Mouse (Mus musculus) CH12.LX (cell line): ENCODE data around the gene Epsti1. TPM values are rescaled to one million over a fixed set of nuclear protein-coding genes. Genes with fewer than 3 reads are reported as not detected.

ENCODE experiments used
- DNase-seq: peaks from one replicate; pipeline ENCODE4 v3.0.0-alpha.2; 2013; ENCODE audit errors: extremely low read depth
- H3K27ac ChIP-seq: 2 replicates; pipeline ENCODE4 v1.5.1; 2012; ENCODE audit warnings: low read depth, mild to moderate bottlenecking, control low read depth, moderate library complexity; ENCODE audit not compliant: insufficient read depth
- H3K27me3 ChIP-seq: replicated peaks from 2 replicates; pipeline ENCODE3; 2012; ENCODE audit warnings: inconsistent platforms
- H3K36me3 ChIP-seq, 2 experiments: replicated peaks in 1 of 2; 2 replicates each; pipeline versions ENCODE3 to v1.6.1; 2012; ENCODE audit warnings: inconsistent platforms in 1 of 2, low read length in 1 of 2, mild to moderate bottlenecking in 1 of 2, mixed read lengths in 1 of 2, moderate library complexity in 1 of 2; ENCODE audit not compliant: control insufficient read depth in 1 of 2, insufficient read depth in 1 of 2
- H3K4me1 ChIP-seq, 2 experiments: 2 replicates each; pipeline ENCODE4 v1.6.1; 2012; ENCODE audit warnings: inconsistent platforms in 1 of 2, moderate library complexity in 1 of 2; ENCODE audit not compliant: insufficient read depth in 2 of 2, control insufficient read depth in 1 of 2
- H3K4me2 ChIP-seq: 2 replicates; pipeline ENCODE4 v1.6.1; 2012; ENCODE audit warnings: low read depth, mild to moderate bottlenecking, control low read depth; ENCODE audit not compliant: poor library complexity, insufficient read depth, severe bottlenecking
- H3K4me3 ChIP-seq, 3 experiments: fragments of 150-350 bp in 1 of 3; sonication (generic) in 1 of 3; replicated peaks in 1 of 3; 2 replicates each; pipeline versions ENCODE3 to v1.5.1; 2011 to 2012; ENCODE audit warnings: low read depth in 2 of 3, low read length in 2 of 3, mild to moderate bottlenecking in 2 of 3, moderate library complexity in 2 of 3, control low read depth in 1 of 3, improper control_type of control experiment in 1 of 3, inconsistent platforms in 1 of 3, mixed read lengths in 1 of 3; ENCODE audit not compliant: poor library complexity in 1 of 3
- H3K79me2 ChIP-seq: replicated peaks from 2 replicates; pipeline ENCODE4 v1.6.1; 2012; ENCODE audit warnings: mild to moderate bottlenecking, moderate library complexity; ENCODE audit not compliant: control insufficient read depth, poor library complexity, insufficient read depth, severe bottlenecking; ENCODE audit errors: extremely low read depth
- H3K9ac ChIP-seq: 2 replicates; pipeline ENCODE4 v1.6.1; 2012; ENCODE audit warnings: low read depth, mild to moderate bottlenecking, control low read depth, moderate library complexity; ENCODE audit not compliant: insufficient read depth
- H3K9me3 ChIP-seq: replicated peaks from 2 replicates; pipeline ENCODE3; 2012; ENCODE audit warnings: low read length, inconsistent platforms, mixed read lengths
- BHLHE40 ChIP-seq: IDR thresholded peaks from 2 replicates; pipeline ENCODE4 v1.6.1; 2011; ENCODE audit warnings: mild to moderate bottlenecking, low read depth, low read length, improper control_type of control experiment
- CHD1 ChIP-seq: IDR thresholded peaks from 2 replicates; pipeline ENCODE4 v1.6.1; 2012; ENCODE audit warnings: low read depth, low read length, improper control_type of control experiment, inconsistent platforms
- CTCF ChIP-seq, 2 experiments: IDR thresholded peaks in 1 of 2; conservative IDR thresholded peaks in 1 of 2; 2 replicates each; pipeline ENCODE4 v1.5.1; 2011 to 2012; ENCODE audit warnings: low read depth in 2 of 2, low read length in 2 of 2, improper control_type of control experiment in 1 of 2, inconsistent platforms in 1 of 2, mild to moderate bottlenecking in 1 of 2, moderate library complexity in 1 of 2
- E2F4 ChIP-seq: IDR thresholded peaks from 2 replicates; pipeline ENCODE4 v1.6.1; 2011; ENCODE audit warnings: low read depth, low read length, improper control_type of control experiment; ENCODE audit not compliant: insufficient replicate concordance
- EP300 ChIP-seq: IDR thresholded peaks from 2 replicates; pipeline ENCODE4 v1.6.1; 2011; ENCODE audit warnings: low read length, improper control_type of control experiment
- ETS1 ChIP-seq: conservative IDR thresholded peaks from 2 replicates; pipeline ENCODE4 v1.6.1; 2012; ENCODE audit warnings: low read depth, mild to moderate bottlenecking, inconsistent platforms, low read length, improper control_type of control experiment, moderate library complexity
- HCFC1 ChIP-seq: IDR thresholded peaks from 2 replicates; pipeline ENCODE4 v1.6.1; 2012; ENCODE audit warnings: low read depth, mild to moderate bottlenecking, inconsistent platforms, low read length, improper control_type of control experiment
- IRF4 ChIP-seq: IDR thresholded peaks from 2 replicates; pipeline ENCODE4 v1.6.1; 2014; ENCODE audit warnings: low read depth, mild to moderate bottlenecking, inconsistent platforms, low read length, improper control_type of control experiment
- JUND ChIP-seq: conservative IDR thresholded peaks from 2 replicates; pipeline ENCODE4 v1.6.1; 2011; ENCODE audit warnings: low read depth, low read length, improper control_type of control experiment
- KAT2A ChIP-seq: IDR thresholded peaks from 2 replicates; pipeline ENCODE4 v1.6.1; 2012; ENCODE audit warnings: low read length, improper control_type of control experiment, inconsistent platforms; ENCODE audit not compliant: insufficient replicate concordance
- MAFK ChIP-seq: IDR thresholded peaks from 2 replicates; pipeline ENCODE4 v1.6.1; 2011; ENCODE audit warnings: low read length, improper control_type of control experiment; ENCODE audit not compliant: insufficient replicate concordance
- MXI1 ChIP-seq: IDR thresholded peaks from 2 replicates; pipeline ENCODE4 v1.6.1; 2011; ENCODE audit warnings: mild to moderate bottlenecking, low read depth, low read length, improper control_type of control experiment
- NELFE ChIP-seq: IDR thresholded peaks from 2 replicates; pipeline ENCODE4 v1.6.1; 2011; ENCODE audit warnings: low read depth, low read length, improper control_type of control experiment
- POLR2A ChIP-seq: IDR thresholded peaks from 2 replicates; pipeline ENCODE4 v1.6.1; 2011; ENCODE audit warnings: low read depth, mild to moderate bottlenecking, improper control_type of control experiment, low read length
- POLR2AphosphoS2 ChIP-seq: IDR thresholded peaks from 2 replicates; pipeline ENCODE4 v1.6.1; 2011; ENCODE audit warnings: low read depth, low read length, improper control_type of control experiment
- RAD21 ChIP-seq: IDR thresholded peaks from 2 replicates; pipeline ENCODE4 v1.6.1; 2011; ENCODE audit warnings: low read depth, mild to moderate bottlenecking, low read length, improper control_type of control experiment, moderate library complexity
- RCOR1 ChIP-seq: conservative IDR thresholded peaks from 2 replicates; pipeline ENCODE4 v1.6.1; 2012; ENCODE audit warnings: low read depth, mild to moderate bottlenecking, inconsistent platforms, low read length, improper control_type of control experiment
- SMC3 ChIP-seq: IDR thresholded peaks from 2 replicates; pipeline ENCODE4 v1.6.1; 2011; ENCODE audit warnings: low read depth, low read length, improper control_type of control experiment
- TBP ChIP-seq: conservative IDR thresholded peaks from 2 replicates; pipeline ENCODE4 v1.6.1; 2011; ENCODE audit warnings: low read depth, low read length, improper control_type of control experiment
- USF2 ChIP-seq: conservative IDR thresholded peaks from 2 replicates; pipeline ENCODE4 v1.6.1; 2011; ENCODE audit warnings: low read depth, low read length, improper control_type of control experiment
- ZKSCAN1 ChIP-seq: IDR thresholded peaks from 2 replicates; pipeline ENCODE4 v1.6.1; 2012; ENCODE audit warnings: low read depth, inconsistent platforms, low read length, improper control_type of control experiment, borderline replicate concordance
- ZNF384 ChIP-seq: IDR thresholded peaks from 2 replicates; pipeline ENCODE4 v1.6.1; 2012; ENCODE audit warnings: low read depth, low read length, improper control_type of control experiment, inconsistent platforms
- dilution Hi-C: fragments of 300-500 bp; cut with MboI; formaldehyde crosslinking; loops from 2 replicates; pipeline ENCODE4 v1.14.3; 2020; ENCODE audit warnings: low sequenced_read_pairs; ENCODE audit not compliant: extremely low pct_unique_long_range_greater_than_20kb, extremely low pct_ligation_motif_present
- in situ Hi-C: fragments of 300-500 bp; cut with MboI; formaldehyde crosslinking; loops from 3 replicates; pipeline ENCODE4 v1.14.3; 2019; ENCODE audit warnings: low sequenced_read_pairs, low pct_ligation_motif_present, low pct_unique_long_range_greater_than_20kb, mixed read lengths
- polyA plus RNA-seq: library from polyadenylated mRNA; unstranded; fragments of >175 nt; gene quantifications from 2 replicates; pipeline ENCODE4 v1.2.1, GENCODE M21; 2012; ENCODE audit warnings: low read depth; ENCODE audit not compliant: insufficient read length
- total RNA-seq, 2 experiments: library from RNA; depleted of rRNA; stranded (reverse); fragments of 300-350 nt in 1 of 2; fragments of >200 nt in 1 of 2; gene quantifications; 2 replicates each; pipeline ENCODE4 v1.2.3; 2012 to 2014

Epsti1 gene
- total and polyA plus RNA-seq, 3 experiments = 0.59 to 2.2 (median 2.2) TPM

- Histone ChIP-seq H3K4me3 (no peak overlapping the region), H3K27me3 (no peaks in the 10 kb centered on the region), H3K79me2 (no peaks in the 10 kb centered on the region), H3K9ac (no peak overlapping the region), H3K36me3 (no peaks in the 10 kb centered on the region), H3K4me1 (peaks cover 2 to 3% of the 10 kb centered on the region in 2 experiments; a peak in 2 of 4 replicates), H3K9me3 (no peaks in the 10 kb centered on the region), H3K4me2 (no peak overlapping the region), H3K27ac (no peak overlapping the region)
- TF ChIP-seq SMC3 = peak; percentile 39
- TF ChIP-seq USF2 = no peak
- TF ChIP-seq ETS1 = no peak
- TF ChIP-seq MXI1 = no peak
- peak; percentile 25 for TF ChIP-seq RAD21
- TF ChIP-seq CTCF (conservative IDR thresholded peaks at IDR 0.05 in 1 of 2, IDR thresholded peaks at IDR 0.05 in 1 of 2; ENCODE audit: low read depth in 2 of 2, low read length in 2 of 2) = peak; percentile 12 to 53; a peak in 3 of 4 replicates
- no peak for TF ChIP-seq TBP
- dilution Hi-C loops (no loop called here), in situ Hi-C loops (no loop called here)
- peak; percentile 24 for DNase-seq
Observed at GRCm38 (mm10) chr14:77941105-77941504, 37.1 kb downstream of the Epsti1 start.

GRCm38 (mm10) chr14:77942235-77942634 lies 38.2 kb downstream of the Epsti1 start:
- no peak for DNase-seq
- H3K4me2 ChIP-seq = no peak overlapping the region
- no peaks in the 10 kb centered on the region for H3K27me3 ChIP-seq
- no peaks in the 10 kb centered on the region for H3K9me3 ChIP-seq
- in situ Hi-C loops (no loop called here), dilution Hi-C loops (no loop called here)
- no peaks in the 10 kb centered on the region for H3K79me2 ChIP-seq
- H3K4me3 ChIP-seq = no peak overlapping the region
- no peaks in the 10 kb centered on the region for H3K36me3 ChIP-seq
- H3K4me1 ChIP-seq = peaks cover 2 to 3% of the 10 kb centered on the region in 2 experiments; a peak in 1 of 4 replicates
- no peak for TF ChIP-seq POLR2A
- no peak for TF ChIP-seq CHD1
- no peak for TF ChIP-seq IRF4
- TF ChIP-seq ZNF384 = no peak
- no peak for TF ChIP-seq KAT2A
- no peak for TF ChIP-seq MXI1
- TF ChIP-seq MAFK = no peak
- TF ChIP-seq BHLHE40 = no peak
- no peak for TF ChIP-seq POLR2AphosphoS2
- TF ChIP-seq JUND = no peak
- TF ChIP-seq HCFC1 = no peak
- TF ChIP-seq E2F4 = no peak
- no peak for TF ChIP-seq NELFE
- TF ChIP-seq RCOR1 = no peak
- no peak for TF ChIP-seq ZKSCAN1
- no peak for TF ChIP-seq EP300
- TF ChIP-seq USF2 = no peak
- H3K27ac ChIP-seq = no peak overlapping the region
- no peak overlapping the region for H3K9ac ChIP-seq
